Mouse (Mus musculus) spleen, adult 12 weeks (tissue): Measurements from ENCODE around the gene Plcb4.

Source experiments
- DNase-seq: peaks from one replicate; pipeline ENCODE4 v3.0.0; 2022; ENCODE audit warnings: low spot score

Gene Plcb4

DNA sequence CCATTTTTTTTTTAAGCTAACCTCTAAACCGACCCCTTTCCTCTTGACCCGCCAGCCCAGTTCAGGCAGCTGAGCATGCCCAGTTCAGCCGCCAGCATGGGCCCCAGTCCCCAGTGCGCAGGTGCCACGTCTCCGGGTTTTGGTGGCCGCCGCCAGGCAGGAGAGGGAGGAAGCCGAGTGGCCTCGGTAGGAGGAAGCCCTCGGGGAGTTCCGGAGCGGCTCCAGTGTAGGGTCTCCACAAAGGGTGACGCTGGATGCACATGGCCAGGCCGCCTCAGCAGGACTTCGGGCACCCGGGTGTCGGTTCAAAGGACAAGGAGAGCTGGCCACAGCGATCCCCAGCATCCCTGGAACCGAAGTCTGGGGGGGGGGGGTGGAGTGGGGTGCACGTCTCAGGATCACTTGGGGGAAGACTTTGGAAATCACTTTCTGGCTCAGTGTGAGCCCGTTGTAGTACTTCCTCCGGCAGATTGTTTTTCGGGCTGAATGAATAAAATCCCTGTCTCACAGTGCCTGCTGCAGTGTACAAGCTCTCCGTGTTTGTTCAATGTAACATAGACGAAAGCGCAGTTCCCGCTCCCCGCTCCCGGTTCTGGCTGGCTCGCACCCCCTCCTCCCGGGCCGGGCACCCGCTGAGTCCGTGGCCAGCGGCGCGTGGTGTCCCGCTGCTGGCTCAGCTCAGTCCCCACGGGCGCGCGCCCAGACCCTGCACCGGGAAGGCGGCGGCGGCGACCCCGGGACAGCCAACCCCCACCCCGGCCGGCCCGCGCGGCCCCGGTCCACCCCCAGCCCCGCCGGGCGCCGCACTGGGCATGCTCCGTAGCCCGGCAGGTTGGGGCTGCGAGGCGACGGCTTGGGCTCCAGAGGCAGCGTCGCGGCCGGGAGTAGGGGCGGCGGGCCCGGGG lies at the start of gene Plcb4:
Gene Plcb4, plus strand, starts transcription at position 526 of the 905 bp plus-strand sequence.
- peak; percentile 14 for DNase-seq

DNA sequence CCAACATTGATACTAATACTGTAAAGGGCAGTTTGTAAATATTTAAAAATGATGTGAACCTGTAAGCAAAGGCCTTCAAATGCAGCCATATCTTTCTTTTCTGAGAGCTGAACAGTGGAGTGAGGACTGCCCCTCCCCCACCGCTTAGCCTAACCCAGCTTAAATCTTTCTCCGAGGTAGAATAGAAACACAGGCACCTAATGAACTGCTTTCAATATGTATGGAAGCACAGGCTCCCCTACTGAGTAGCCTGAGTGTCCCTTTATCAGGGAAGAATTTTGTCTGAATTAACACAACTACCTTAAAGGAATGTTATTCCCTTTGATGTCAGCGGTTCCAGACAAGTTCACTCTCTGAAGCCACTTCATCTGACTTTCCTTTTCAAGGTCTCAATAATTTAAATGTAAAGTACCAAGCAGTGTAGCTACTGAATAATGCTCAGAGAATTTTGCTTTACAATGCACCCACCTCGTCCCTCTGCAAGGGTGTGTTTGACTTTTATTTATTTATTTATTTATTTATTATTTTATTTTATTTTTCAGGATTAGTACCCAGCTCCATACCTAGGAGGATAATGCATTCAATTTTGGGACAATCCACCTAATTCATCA lies 44.1 kb upstream of the Plcb4 start:
- DNase-seq, result no peak

DNA sequence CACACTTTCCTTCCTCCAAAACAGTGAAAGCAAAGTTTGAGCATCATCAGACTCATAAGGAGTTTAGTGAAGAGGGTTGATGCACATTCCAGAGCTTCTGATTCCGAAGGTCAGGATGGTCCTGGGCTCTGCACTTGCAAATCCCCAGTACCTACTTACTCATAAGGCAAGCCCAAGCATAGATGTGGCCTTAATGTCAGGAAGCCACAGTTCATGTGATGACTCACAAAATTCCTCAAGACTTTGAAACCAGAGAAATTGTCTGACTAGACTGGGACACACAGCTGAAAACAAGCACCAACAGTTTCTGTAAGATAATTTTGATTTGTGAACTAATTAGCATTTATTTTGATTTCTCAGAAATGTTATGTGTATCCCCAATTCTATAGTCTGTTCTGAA lies 42.7 kb upstream of the Plcb4 start:
- DNase-seq, result no peak

- DNase-seq, result no peak
Measured at GRCm38 (mm10) chr2:135618551-135618950, 40.3 kb upstream of the Plcb4 start.

GRCm38 (mm10) chr2:135619956-135620355 lies 38.9 kb upstream of the Plcb4 start:
- DNase-seq, result no peak

- DNase-seq, result no peak
Measured at GRCm38 (mm10) chr2:135627821-135628220, 31.0 kb upstream of the Plcb4 start.

DNA sequence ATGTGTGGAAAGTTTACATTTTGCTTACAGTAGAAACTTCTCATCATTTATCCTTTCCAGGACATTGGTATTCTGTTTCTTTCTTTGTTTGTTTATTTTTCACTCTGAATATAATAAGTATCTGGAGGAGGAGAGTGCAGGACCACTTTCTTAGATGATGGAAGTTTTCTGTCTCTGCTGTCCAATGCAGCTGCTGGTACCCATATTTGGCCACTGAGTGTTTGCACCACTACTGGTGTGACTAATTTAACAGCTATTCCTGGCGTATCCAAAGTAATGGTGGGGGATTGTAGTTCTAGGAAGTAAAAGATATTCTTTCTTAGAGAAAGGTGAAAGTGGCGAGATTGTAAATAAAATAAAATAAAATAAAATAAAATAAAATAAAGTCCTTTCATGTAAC lies 21.6 kb upstream of the Plcb4 start:
- no peak for DNase-seq

DNA sequence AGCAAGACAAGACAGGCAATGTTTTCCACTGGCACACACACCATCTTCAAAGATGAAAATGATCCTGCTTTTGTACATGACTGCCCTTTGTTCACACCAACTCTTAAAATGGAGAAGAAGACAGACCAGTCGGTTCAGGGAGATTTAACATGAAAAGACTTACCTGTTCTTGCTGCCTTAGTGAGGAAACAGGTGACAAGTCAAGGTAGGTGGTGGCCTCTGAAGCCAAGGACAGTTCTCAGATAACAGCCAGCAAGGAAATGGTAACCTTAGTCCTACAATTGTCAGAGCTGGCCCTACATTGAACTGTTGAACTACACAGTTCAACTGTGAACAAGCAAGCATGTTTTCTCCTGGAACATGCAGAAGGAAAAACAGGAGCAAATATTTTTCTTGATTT lies 17.8 kb upstream of the Plcb4 start:
- DNase-seq, result no peak

- no peak for DNase-seq
Measured at GRCm38 (mm10) chr2:135641636-135642035, 17.2 kb upstream of the Plcb4 start.

DNA sequence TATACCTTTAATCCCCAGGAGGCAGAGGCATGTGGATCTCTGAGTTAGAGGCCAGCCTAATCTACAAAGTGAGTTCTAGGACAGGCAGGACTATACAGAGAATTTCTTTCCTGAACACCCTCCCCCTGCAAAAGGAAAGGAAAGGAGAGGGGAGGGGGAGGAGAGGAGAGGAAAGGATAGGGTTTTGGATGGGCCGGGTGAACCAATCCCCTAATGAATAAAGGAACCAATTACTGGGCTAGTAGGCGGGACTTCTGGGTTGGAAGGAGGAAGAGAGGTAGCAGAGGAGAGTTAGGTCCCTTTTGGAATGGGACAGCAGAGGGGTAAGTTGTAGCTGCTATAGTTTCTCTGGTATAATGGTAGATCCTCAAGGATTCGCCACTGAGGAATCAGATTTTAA lies 12.6 kb upstream of the Plcb4 start:
- DNase-seq, result no peak

DNA sequence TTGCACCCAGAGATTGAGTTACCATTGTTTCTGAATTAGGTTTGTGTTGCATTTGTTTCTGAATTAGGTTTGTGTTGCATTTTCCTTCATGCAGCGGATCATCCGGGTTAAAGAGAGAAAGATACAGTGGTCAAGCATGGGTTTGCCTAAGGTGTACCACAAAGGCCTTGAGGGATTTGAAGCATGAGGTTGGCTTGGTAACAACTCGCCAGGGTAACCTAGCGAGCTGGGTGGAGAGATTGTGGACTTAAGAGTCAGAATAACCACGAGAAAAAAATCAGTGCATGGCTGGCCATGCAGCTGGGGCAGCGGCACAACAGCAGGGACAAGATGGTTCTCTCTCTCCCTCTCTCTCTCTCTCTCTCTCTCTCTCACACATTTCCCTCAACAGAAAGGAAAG lies 12.2 kb upstream of the Plcb4 start:
- DNase-seq, result no peak

DNA sequence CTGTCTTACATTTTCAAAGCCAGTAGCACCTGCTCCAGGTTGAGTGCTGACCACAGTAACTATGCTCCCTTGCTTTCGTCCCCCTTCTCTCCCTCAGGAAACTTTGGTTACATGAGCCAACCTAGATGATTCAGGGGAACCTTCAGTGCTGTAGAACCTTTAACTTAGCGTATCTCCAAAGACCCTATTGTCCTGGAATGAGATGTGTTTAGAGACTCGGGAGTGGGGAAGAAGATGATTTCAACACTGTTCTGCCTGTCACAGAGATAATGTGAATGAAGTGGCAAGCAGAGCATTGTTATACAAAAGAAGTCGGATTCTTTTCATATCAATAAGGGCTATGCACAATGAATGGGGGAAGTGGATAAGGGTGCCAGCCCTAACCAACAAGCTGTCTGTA lies 10.8 kb upstream of the Plcb4 start:
- no peak for DNase-seq

GRCm38 (mm10) chr2:135650885-135651284 lies 7.9 kb upstream of the Plcb4 start:
- DNase-seq, result no peak

DNA sequence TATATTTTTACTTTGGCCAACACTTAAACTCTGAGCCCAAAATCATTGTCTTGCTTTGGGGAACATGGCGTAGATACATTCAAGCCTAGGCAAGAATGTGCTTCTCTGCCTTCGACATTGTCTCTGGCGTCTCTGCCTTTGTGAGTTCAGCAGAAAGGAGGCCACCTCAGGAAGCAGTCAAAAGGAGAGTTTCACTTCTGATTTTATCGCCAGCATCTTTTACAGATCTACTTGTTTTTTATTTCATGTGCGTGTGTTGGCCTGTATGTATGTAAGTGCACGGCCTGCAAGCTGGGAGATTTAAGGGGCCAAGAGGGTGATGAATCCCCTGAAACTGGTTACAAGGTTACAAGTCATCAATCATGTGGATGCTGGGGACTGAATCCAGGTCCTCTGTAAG lies 6.8 kb upstream of the Plcb4 start:
- DNase-seq, result no peak

GRCm38 (mm10) chr2:135652451-135652850 lies 6.4 kb upstream of the Plcb4 start:
- DNase-seq, result no peak

- DNase-seq, result no peak
Measured at GRCm38 (mm10) chr2:135655948-135656347, 2.9 kb upstream of the Plcb4 start.

DNA sequence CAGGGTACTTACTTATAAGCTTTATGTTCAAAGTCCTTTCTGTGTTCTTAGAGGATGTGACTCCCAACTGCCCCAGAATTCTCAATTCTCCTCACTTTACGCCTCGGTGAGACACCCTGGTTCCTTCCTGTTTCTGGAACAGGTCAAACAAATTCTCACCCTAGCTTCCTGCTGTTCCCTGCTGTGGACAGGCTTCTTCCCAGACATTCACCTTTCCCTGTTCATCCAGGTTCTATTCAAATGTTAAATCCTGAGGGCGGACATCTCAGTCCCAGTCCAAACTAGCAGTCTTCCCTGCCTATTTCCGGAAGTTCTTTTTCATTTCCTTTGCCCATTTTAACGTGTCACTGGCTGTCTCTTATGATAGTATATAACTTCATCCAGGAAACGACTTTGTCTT lies 2.2 kb upstream of the Plcb4 start:
- no peak for DNase-seq

GRCm38 (mm10) chr2:135659391-135660180 lies 775 bp downstream of the Plcb4 start:
- DNase-seq, result peak; percentile 5

GRCm38 (mm10) chr2:135660816-135661215 lies 2.0 kb downstream of the Plcb4 start:
- DNase-seq, result no peak

DNA sequence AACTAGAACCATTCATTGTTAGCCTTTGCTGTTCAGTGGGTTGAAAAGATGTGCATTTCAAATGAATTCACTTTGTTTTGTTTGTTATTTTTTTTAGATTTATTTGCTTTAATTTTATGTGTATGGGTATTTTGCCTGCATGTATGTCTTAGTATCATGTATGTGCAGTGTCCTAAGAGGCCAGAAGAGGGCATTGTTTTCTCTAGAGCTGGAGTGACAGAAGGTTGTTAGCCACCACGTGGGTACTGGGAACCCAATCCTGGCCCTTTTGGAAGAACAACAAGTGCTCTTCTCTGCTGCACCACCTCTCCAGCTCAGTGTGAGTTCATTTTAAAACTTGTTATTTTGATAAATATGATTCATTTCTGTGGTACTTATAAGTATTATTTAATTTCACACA lies 5.0 kb downstream of the Plcb4 start:
- no peak for DNase-seq

GRCm38 (mm10) chr2:135667496-135667895 lies 8.7 kb downstream of the Plcb4 start:
- no peak for DNase-seq

DNA sequence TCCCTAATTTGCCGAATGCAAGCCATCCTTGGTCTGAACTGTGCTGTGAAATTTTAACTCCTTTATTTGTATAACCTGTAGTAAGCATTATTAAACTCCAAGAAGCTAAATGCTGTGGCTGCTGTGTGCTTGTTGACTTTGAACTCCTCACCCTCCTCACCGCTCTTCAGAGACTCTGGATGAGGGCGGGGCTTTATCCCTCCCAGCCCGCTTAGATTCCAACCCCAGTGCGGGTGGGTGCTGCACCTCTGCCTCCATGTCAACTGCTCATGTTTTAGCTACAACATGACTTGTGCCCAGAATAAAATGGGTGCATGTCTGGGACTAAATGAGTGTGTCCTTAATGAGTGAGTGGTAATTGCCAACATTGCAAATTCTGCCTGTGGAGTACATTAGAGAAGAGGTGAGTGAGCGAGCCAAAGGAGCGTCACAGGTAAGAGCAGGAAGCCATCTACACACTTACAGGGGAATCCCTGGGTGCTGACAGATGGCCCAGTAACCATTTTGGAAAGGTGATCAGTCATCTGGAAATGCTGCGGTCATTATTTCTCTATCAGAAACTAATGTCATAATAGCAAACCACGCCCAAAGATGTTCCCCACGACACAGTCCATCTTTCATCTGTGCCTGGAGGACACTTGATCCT lies 13.8 kb downstream of the Plcb4 start:
- DNase-seq, result no peak
